Mouse (Mus musculus) c-Kit-positive CD71-positive TER-119-negative erythroid progenitor cells, embryonic 14.5 days (primary cell): ENCODE measurements around the gene Gm29609.

Source experiments
- DNase-seq: peaks from one replicate; pipeline ENCODE4 v3.0.0-alpha.2; 2013; ENCODE audit warnings: low read depth

The Gm29609 gene

GRCm38 (mm10) chr5:31138968-31139425 is 40.7 kb downstream of the Gm29609 start:
- DNase-seq: no peak

GRCm38 (mm10) chr5:31138241-31138967 is 41.3 kb downstream of the Gm29609 start, which contains the start of gene Ucn:
Gene Ucn, minus strand, starts transcription at chr5:31138829.
- no peak for DNase-seq

DNA sequence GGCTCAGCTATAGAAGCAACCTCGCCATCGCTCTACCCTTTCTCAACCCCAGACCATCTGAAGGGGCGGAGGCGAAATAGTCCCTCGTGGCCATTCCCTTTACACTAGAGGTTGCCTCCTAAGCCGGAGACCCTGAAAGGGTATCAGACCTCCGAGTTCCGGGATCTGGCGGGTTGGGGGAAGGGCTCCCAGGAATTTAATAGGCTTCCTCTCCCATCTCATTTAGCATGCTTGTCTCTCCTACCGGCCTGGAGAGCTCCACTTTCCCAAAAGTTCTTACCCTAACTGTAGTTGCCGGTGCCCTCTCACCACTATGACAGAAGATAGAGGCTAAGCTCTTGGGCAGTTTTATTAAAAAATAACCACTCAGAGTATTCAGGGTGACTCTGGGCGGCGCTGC is 42.1 kb downstream of the Gm29609 start:
- no peak for DNase-seq

- DNase-seq: no peak
These were observed 42.8 kb downstream of the Gm29609 start for GRCm38 (mm10) chr5:31136730-31137424.

DNA sequence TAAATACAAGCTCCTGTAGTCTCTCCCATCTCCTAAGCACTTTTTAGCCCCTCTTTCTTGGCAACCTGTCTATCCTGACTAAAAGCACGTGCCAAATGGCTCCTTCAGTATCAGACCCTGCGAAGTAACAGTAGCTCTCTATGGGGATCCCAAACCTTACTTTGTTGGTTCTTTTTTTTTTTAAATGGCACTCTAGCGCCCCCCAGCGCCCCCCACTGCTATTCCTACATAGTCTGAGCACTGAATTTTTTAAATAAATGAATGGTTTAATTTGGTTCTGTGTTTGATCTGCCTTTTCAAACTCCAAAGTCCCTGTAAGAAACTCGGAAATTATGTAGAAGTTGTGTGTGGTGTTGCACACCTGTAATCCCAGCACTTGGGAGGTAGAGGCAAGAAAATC is 53.7 kb downstream of the Gm29609 start:
- no peak for DNase-seq

- no peak for DNase-seq
These were observed 56.2 kb downstream of the Gm29609 start for GRCm38 (mm10) chr5:31123481-31123880.

- no peak for DNase-seq
These were observed 58.6 kb downstream of the Gm29609 start for GRCm38 (mm10) chr5:31121111-31121510.

GRCm38 (mm10) chr5:31116912-31117311 is 62.8 kb downstream of the Gm29609 start:
- no peak for DNase-seq

DNA sequence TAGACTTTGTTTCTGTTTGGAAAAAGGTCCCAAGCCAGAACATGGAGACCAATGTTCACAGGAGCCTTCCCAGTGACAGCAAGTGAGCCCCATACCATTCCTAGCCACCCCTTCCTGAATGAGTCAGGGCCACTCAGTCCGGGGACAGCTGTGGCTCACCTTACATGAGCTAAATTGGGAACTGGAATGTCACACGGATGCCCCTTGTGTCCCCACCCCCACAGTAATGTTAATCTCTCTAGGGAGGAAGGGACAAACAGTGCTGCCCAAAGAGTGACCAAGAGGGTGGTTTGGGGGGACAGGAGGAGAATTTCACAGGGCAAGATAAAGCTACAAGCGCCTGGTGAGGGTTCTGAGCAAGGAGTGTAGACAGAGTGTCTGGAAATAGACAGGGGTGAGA is 63.4 kb downstream of the Gm29609 start, which contains the start of gene Trim54:
Gene Trim54 (plus strand): TSS at position 359 of the 400 bp plus-strand sequence.
- no peak for DNase-seq

DNA sequence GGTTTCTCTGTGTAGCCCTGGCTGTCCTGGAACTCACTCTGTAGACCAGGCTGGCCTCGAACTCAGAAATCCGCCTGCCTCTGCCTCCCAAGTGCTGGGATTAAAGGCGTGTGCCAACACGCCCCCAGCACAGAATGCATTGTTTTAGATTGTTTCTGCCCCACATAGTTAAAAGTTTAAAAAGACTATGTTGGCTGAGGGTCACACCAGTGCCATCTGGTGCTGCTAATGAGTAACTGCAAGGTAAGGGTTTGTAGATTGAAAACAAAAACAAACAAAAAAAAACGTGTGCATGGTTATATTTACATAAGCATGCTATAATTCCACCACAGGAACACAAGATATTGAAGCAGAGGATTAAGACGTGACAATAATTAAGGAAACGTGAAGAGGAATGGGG is 68.9 kb downstream of the Gm29609 start:
- no peak for DNase-seq

- no peak for DNase-seq
These were observed 71.7 kb downstream of the Gm29609 start, which contains the start of gene Slc30a3 for GRCm38 (mm10) chr5:31108000-31108490. Gene Slc30a3, minus strand, starts transcription at chr5:31108237.

DNA sequence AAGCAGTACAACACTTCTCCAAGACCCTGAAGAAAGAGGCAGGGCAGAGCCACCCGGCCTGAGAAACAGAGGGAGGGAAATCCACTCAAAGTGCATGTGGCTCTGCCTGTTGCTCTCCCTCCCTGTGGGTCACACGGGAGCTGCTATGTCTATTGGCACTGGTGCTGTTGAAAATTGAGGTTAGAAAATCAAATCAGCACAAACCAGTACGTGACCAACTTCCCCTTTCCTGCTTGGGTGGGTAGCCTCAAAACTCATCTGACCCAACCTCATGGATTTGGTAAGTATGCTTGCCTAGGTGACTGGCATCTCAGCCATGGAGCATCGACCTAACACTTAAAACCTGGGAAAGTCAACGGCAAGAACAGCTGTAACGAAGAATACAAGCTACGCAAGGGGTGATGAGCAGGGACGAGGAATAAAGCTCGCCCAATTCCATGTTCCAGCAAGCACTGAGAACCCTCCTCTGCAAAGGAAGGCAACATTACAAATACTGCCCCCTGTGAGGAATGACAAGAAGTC is 73.8 kb downstream of the Gm29609 start, which contains the start of gene Dnajc5g:
Gene Dnajc5g (plus strand): TSS at position 472 of the 522 bp plus-strand sequence.
- no peak for DNase-seq

DNA sequence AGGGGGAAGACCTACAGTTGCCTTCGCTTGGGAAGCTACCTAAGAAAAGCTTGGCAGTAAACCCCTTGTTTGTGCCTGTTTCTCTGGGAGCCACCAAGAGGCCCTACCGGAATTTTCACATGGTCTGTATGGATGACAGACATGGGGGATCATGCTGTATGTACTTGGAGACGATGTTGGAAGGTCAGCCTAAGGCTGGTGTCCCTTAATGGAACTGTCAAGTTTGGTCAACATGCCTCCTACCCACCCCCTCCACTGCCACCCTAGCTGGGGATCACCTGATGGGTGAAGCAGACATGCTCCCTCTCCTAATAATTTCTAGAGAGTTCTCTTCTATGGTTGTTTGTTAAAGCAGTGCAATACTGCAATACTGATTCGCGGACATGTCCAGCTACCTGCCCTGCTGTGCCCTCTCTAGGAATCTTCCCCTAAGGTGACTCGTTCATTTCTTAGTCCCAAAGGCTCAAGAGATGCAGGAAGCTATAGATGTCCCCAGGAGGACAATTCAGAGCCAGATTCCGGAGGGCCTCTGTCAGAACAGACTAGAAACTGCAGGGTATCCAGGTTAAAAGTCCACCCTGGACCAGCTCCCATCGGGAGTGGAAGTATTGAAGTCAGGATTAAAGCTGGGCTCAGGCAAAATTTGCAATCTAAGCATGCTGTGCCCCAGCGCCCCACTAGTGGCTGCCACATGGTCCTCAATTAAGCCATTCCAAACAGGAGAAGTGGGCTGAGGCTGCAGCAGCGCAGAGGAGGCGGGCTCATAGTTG is 83.8 kb downstream of the Gm29609 start:
- no peak for DNase-seq

GRCm38 (mm10) chr5:31094799-31095691 is 84.7 kb downstream of the Gm29609 start:
- DNase-seq: no peak
